Mouse (Mus musculus) liver (tissue): ENCODE data around the gene Zfp579.

Source experiments
- DNase-seq: peaks from one replicate; pipeline ENCODE4 v3.0.0-alpha.2; 2020; ENCODE audit warnings: mixed read lengths

The Zfp579 gene

GRCm38 (mm10) chr7:4950561-4951342 lies 45.2 kb downstream of the Zfp579 start:
- DNase-seq: no peak

GRCm38 (mm10) chr7:4948386-4948785 lies 47.6 kb downstream of the Zfp579 start:
- no peak for DNase-seq

- DNase-seq: no peak
These were observed 48.1 kb downstream of the Zfp579 start for GRCm38 (mm10) chr7:4947855-4948254.

- peak; percentile 88 for DNase-seq
These were observed 52.6 kb downstream of the Zfp579 start for GRCm38 (mm10) chr7:4943223-4943815.

- no peak for DNase-seq
These were observed 53.3 kb downstream of the Zfp579 start for GRCm38 (mm10) chr7:4942673-4943072.

GRCm38 (mm10) chr7:4940068-4940479 lies 55.9 kb downstream of the Zfp579 start:
- peak; percentile 81 for DNase-seq

- DNase-seq: peak; percentile 80
These were observed 57.5 kb downstream of the Zfp579 start for GRCm38 (mm10) chr7:4938456-4938855.

GRCm38 (mm10) chr7:4937392-4937791 lies 58.6 kb downstream of the Zfp579 start:
- DNase-seq: no peak

GRCm38 (mm10) chr7:4936832-4937231 lies 59.1 kb downstream of the Zfp579 start:
- no peak for DNase-seq

- DNase-seq: no peak
These were observed 61.6 kb downstream of the Zfp579 start for GRCm38 (mm10) chr7:4934160-4934914.
